Mouse (Mus musculus): Measurements from ENCODE around the gene Pdlim4. TPM values are rescaled to one million over a fixed set of nuclear protein-coding genes. Genes with fewer than 3 reads are reported as not detected.

Gene Pdlim4
- polyA plus RNA-seq, 1 experiment from 2014 or later = 34.4 TPM

- no peak for ATAC-seq (ENCODE audit: low FRiP score)
- Histone ChIP-seq H3K36me3 (no peaks in the 10 kb centered on the region), H3K4me3 (replicated peaks) (no peak overlapping the region), H3K27ac (replicated peaks) (no peak overlapping the region), H3K4me2 (no peak overlapping the region), H3K9me3 (replicated peaks) (no peaks in the 10 kb centered on the region), H3K9ac (replicated peaks) (no peak overlapping the region), H3K27me3 (replicated peaks) (no peaks in the 10 kb centered on the region), H3K4me1 (peaks cover 9% of the 10 kb centered on the region; the same call in 1 of the 2 replicates)
- WGBS = 89% methylated on average over 1 of the region's 1 CpGs
These were observed 21.5 kb upstream of the Pdlim4 start for GRCm38 (mm10) chr11:54090091-54090879.

GRCm38 (mm10) chr11:54088947-54089317 is 20.1 kb upstream of the Pdlim4 start:
- no peak overlapping the region for H3K4me3 ChIP-seq (replicated peaks)
- H3K27ac ChIP-seq (replicated peaks) = no peak overlapping the region
- no peak overlapping the region for H3K4me2 ChIP-seq
- H3K36me3 ChIP-seq = no peaks in the 10 kb centered on the region
- H3K27me3 ChIP-seq (replicated peaks) = no peaks in the 10 kb centered on the region
- WGBS = 53% methylated on average over 5 of the region's 5 CpGs
- peaks cover 9% of the 10 kb centered on the region; the same call in 1 of the 2 replicates for H3K4me1 ChIP-seq
- peak; percentile 31; the same call in 1 of the 2 replicates for ATAC-seq (ENCODE audit: low FRiP score)
- no peaks in the 10 kb centered on the region for H3K9me3 ChIP-seq (replicated peaks)
- no peak overlapping the region for H3K9ac ChIP-seq (replicated peaks)

DNA sequence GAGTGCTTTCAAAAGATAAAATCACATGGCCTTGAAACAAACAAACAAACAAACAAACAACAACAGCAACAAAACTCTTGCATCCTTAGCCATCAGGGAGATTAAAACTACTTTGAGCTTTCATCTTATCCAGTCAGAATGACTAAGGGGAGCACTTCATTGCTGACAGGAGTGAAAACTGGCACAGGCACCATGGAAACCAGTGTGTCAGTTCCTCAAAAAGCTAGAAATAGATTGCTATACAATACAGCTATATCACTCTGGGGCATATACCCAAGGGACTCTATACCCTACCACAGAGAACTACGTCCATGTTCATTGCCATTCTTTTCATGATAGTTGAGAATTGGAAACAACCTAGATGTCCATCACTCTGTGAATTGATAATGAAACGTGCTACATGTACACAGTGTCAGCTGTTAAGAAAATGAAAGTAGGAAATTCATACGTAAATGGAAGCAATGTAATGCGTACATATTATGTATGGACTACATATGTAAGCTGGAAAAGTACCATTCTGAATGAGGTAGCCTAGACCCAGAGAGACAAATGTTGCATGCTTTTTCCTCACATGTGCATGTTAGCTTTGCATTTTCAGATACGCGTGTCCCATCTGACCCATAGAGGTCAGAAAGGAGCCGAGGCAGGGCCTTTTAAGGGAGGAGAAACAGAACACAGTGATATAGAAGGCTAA is 19.6 kb upstream of the Pdlim4 start:
- Histone ChIP-seq H3K4me2 (no peak overlapping the region), H3K9ac (replicated peaks) (no peak overlapping the region), H3K36me3 (no peaks in the 10 kb centered on the region), H3K4me1 (peaks cover 9% of the 10 kb centered on the region; the same call in 1 of the 2 replicates), H3K4me3 (replicated peaks) (no peak overlapping the region), H3K27me3 (replicated peaks) (no peaks in the 10 kb centered on the region), H3K9me3 (replicated peaks) (no peaks in the 10 kb centered on the region), H3K27ac (replicated peaks) (no peak overlapping the region)
- 87% methylated on average over 7 of the region's 7 CpGs for WGBS
- no peak for ATAC-seq (ENCODE audit: low FRiP score)

DNA sequence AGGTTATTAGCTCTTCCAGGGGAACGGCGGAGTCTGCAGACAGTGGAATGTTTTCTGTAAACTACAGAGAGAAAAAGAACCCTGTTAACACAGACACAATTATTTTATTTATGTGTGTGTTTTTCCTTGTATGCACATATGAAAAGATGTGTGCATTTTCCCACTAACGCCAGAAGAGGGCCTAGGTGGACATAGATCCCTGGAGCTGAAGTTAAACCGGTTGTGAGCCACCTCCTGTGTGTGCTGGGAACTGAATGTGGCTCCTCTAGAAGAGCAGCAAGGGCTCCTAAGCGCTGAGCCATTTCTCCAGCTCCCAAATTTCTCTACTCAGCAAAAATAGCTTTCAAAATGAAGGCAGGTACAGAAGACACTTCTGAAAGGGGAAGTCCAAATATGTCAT is 17.0 kb upstream of the Pdlim4 start:
- Histone ChIP-seq H3K4me2 (no peak overlapping the region), H3K9ac (replicated peaks) (no peak overlapping the region), H3K4me1 (peaks cover 2% of the 10 kb centered on the region; the same call in 1 of the 2 replicates), H3K9me3 (replicated peaks) (no peaks in the 10 kb centered on the region), H3K27ac (replicated peaks) (no peak overlapping the region), H3K27me3 (replicated peaks) (no peaks in the 10 kb centered on the region), H3K4me3 (replicated peaks) (no peak overlapping the region), H3K36me3 (no peaks in the 10 kb centered on the region)
- WGBS = 61% methylated on average over 5 of the region's 5 CpGs
- no peak for ATAC-seq (ENCODE audit: low FRiP score)

DNA sequence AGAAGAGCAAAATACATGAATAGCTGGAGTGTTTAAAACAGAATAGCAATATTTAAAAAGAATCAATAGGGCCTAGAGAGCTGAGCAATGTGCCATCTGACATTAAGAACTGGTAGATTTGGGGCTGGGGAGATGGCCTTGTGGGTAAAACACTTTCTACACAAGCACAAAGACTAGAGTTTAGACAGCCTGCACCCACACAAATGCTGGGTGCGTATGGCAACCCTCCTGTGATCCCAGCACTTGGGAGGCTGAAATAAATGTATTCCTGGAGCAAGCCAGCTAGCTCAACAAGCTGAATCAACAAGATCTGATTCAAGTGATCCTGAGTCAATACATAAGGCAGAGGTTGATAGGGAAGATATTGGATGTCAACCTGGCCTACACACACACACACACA is 16.2 kb upstream of the Pdlim4 start:
- Histone ChIP-seq H3K4me2 (no peak overlapping the region), H3K9me3 (replicated peaks) (no peaks in the 10 kb centered on the region), H3K4me1 (peaks cover 2% of the 10 kb centered on the region; the same call in 1 of the 2 replicates), H3K4me3 (replicated peaks) (no peak overlapping the region), H3K36me3 (no peaks in the 10 kb centered on the region), H3K27ac (replicated peaks) (no peak overlapping the region), H3K27me3 (replicated peaks) (no peaks in the 10 kb centered on the region), H3K9ac (replicated peaks) (no peak overlapping the region)
- 85% methylated on average over 1 of the region's 1 CpGs for WGBS
- ATAC-seq (ENCODE audit: low FRiP score) = no peak

GRCm38 (mm10) chr11:54082725-54083124 is 13.9 kb upstream of the Pdlim4 start:
- no peak for ATAC-seq (ENCODE audit: low FRiP score)
- H3K4me3 ChIP-seq (replicated peaks) = no peak overlapping the region
- no peak overlapping the region for H3K9ac ChIP-seq (replicated peaks)
- no peak overlapping the region for H3K27ac ChIP-seq (replicated peaks)
- no peaks in the 10 kb centered on the region for H3K27me3 ChIP-seq (replicated peaks)
- no peaks in the 10 kb centered on the region for H3K36me3 ChIP-seq
- 94% methylated on average over 5 of the region's 5 CpGs for WGBS
- no peaks in the 10 kb centered on the region for H3K4me1 ChIP-seq
- no peaks in the 10 kb centered on the region for H3K9me3 ChIP-seq (replicated peaks)
- H3K4me2 ChIP-seq = no peak overlapping the region

- no peak overlapping the region for H3K9ac ChIP-seq (replicated peaks)
- H3K36me3 ChIP-seq = no peaks in the 10 kb centered on the region
- no peaks in the 10 kb centered on the region for H3K27me3 ChIP-seq (replicated peaks)
- H3K4me1 ChIP-seq = no peaks in the 10 kb centered on the region
- no peak overlapping the region for H3K4me2 ChIP-seq
- no peaks in the 10 kb centered on the region for H3K9me3 ChIP-seq (replicated peaks)
- no peak overlapping the region for H3K27ac ChIP-seq (replicated peaks)
- no peak for ATAC-seq (ENCODE audit: low FRiP score)
- no peak overlapping the region for H3K4me3 ChIP-seq (replicated peaks)
- 34% methylated on average over 7 of the region's 7 CpGs for WGBS
These were observed 11.6 kb upstream of the Pdlim4 start for GRCm38 (mm10) chr11:54080435-54080834.

GRCm38 (mm10) chr11:54076101-54076500 is 7.3 kb upstream of the Pdlim4 start:
- H3K27me3 ChIP-seq (replicated peaks) = no peaks in the 10 kb centered on the region

GRCm38 (mm10) chr11:54075353-54075752 is 6.5 kb upstream of the Pdlim4 start:
- no peaks in the 10 kb centered on the region for H3K9me3 ChIP-seq (replicated peaks)
- WGBS = 77% methylated on average over 6 of the region's 6 CpGs
- no peaks in the 10 kb centered on the region for H3K4me1 ChIP-seq
- no peak overlapping the region for H3K4me2 ChIP-seq
- no peak overlapping the region for H3K9ac ChIP-seq (replicated peaks)
- ATAC-seq (ENCODE audit: low FRiP score) = no peak
- no peak overlapping the region for H3K27ac ChIP-seq (replicated peaks)
- no peak overlapping the region for H3K4me3 ChIP-seq (replicated peaks)
- no peaks in the 10 kb centered on the region for H3K27me3 ChIP-seq (replicated peaks)
- H3K36me3 ChIP-seq = no peaks in the 10 kb centered on the region

More at GRCm38 (mm10) chr11:54076101-54076500, 7.3 kb upstream of the Pdlim4 start:
- no peak overlapping the region for H3K9ac ChIP-seq (replicated peaks)
- no peak for ATAC-seq (ENCODE audit: low FRiP score)
- H3K4me2 ChIP-seq = no peak overlapping the region
- H3K9me3 ChIP-seq (replicated peaks) = no peaks in the 10 kb centered on the region
- H3K4me1 ChIP-seq = no peaks in the 10 kb centered on the region
- H3K36me3 ChIP-seq = no peaks in the 10 kb centered on the region
- H3K4me3 ChIP-seq (replicated peaks) = no peak overlapping the region
- H3K27ac ChIP-seq (replicated peaks) = no peak overlapping the region
- 83% methylated on average over 1 of the region's 1 CpGs for WGBS

GRCm38 (mm10) chr11:54073291-54073690 is 4.5 kb upstream of the Pdlim4 start:
- Histone ChIP-seq H3K27me3 (replicated peaks) (peaks cover 1% of the 10 kb centered on the region; the same call in 1 of the 2 replicates), H3K9ac (replicated peaks) (no peak overlapping the region), H3K4me2 (no peak overlapping the region), H3K4me1 (peaks cover 9% of the 10 kb centered on the region; the same call in 1 of the 2 replicates), H3K27ac (replicated peaks) (no peak overlapping the region), H3K4me3 (replicated peaks) (no peak overlapping the region), H3K9me3 (replicated peaks) (no peaks in the 10 kb centered on the region), H3K36me3 (no peaks in the 10 kb centered on the region)
- ATAC-seq (ENCODE audit: low FRiP score) = no peak
- 31% methylated on average over 4 of the region's 4 CpGs for WGBS

- whole genome bisulfite sequencing = 89% methylated on average over 5 of the region's 5 CpGs
These were observed 3.1 kb upstream of the Pdlim4 start for GRCm38 (mm10) chr11:54071726-54072445.

More at GRCm38 (mm10) chr11:54071726-54072445, 3.1 kb upstream of the Pdlim4 start:
- peaks cover 5% of the 10 kb centered on the region; the same call in 1 of the 2 replicates for H3K27me3 ChIP-seq (replicated peaks)
- H3K9ac ChIP-seq (replicated peaks) = no peak overlapping the region
- no peak overlapping the region for H3K4me2 ChIP-seq
- ATAC-seq (ENCODE audit: low FRiP score) = no peak
- H3K4me3 ChIP-seq (replicated peaks) = no peak overlapping the region
- peaks cover 15% of the 10 kb centered on the region for H3K4me1 ChIP-seq
- H3K9me3 ChIP-seq (replicated peaks) = no peaks in the 10 kb centered on the region
- H3K27ac ChIP-seq (replicated peaks) = no peak overlapping the region
- H3K36me3 ChIP-seq = no peaks in the 10 kb centered on the region
